Mouse (Mus musculus): ENCODE results near the gene Tgfb1i1. TPM values are rescaled to one million over a fixed set of nuclear protein-coding genes. Genes with fewer than 3 reads are reported as not detected.

Tgfb1i1 gene
- polyA plus RNA-seq, 1 experiment from 2014 or later = 14.3 TPM

GRCm38 (mm10) chr7:128282532-128283244 is 36.1 kb downstream of the Tgfb1i1 start:
- H3K4me1 ChIP-seq (ENCODE audit: control insufficient read depth, insufficient read depth, low read length) = peaks cover 6% of the 10 kb centered on the region; the same call in 1 of the 2 replicates
- DNase-seq (ENCODE audit: low spot score) (no peak), ATAC-seq (ENCODE audit: insufficient number of reproducible peaks, low FRiP score, low TSS enrichment, low read depth) (no peak)
- H3K9me3 ChIP-seq (ENCODE audit: control insufficient read depth, low read length) = no peaks in the 10 kb centered on the region
- no peak overlapping the region for H3K4me2 ChIP-seq (ENCODE audit: low read depth, severe bottlenecking)
- no peaks in the 10 kb centered on the region for H3K27me3 ChIP-seq (ENCODE audit: control insufficient read depth, insufficient read depth, low read length)
- H3K9ac ChIP-seq (ENCODE audit: low read length) = no peak overlapping the region
- H3K4me3 ChIP-seq (ENCODE audit: low read depth, low read length) = no peak overlapping the region
- peaks cover under 1% of the 10 kb centered on the region; the same call in 1 of the 2 replicates for H3K36me3 ChIP-seq (ENCODE audit: control insufficient read depth, insufficient read depth, low read length)
- 14% methylated on average over 7 of the region's 7 CpGs for WGBS
- H3K27ac ChIP-seq (replicated peaks; ENCODE audit: low read depth, low read length) = no peak overlapping the region; the same call in 1 of the 2 replicates

DNA sequence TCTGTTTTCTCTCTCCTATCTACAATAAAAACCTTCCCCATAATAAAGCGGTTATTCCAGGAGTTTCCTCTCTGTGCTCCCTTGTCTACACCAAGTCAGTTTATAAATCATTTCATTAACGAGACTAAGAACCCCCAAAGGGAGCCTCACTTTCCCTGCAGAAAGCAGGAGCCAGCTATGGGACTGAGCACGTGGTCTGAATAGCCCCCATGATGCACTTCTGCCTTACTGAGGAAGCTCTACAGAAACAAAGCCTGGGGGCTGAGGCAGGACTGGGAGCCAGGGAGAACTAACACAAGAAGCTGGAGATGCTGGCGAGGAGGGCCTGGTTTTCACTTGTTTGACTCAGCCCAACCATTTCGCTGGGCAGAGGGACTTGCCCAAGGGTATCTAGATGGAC is 37.4 kb downstream of the Tgfb1i1 start:
- H3K4me3 ChIP-seq (ENCODE audit: low read depth, low read length) = no peak overlapping the region
- DNase-seq (ENCODE audit: low spot score) (peak; percentile 41), ATAC-seq (ENCODE audit: insufficient number of reproducible peaks, low FRiP score, low TSS enrichment, low read depth) (no peak)
- H3K27ac ChIP-seq (replicated peaks; ENCODE audit: low read depth, low read length) = 0 out of 2 replicates have a peak overlapping the region, but pooled peaks have one; percentile 21
- no peaks in the 10 kb centered on the region for H3K27me3 ChIP-seq (ENCODE audit: control insufficient read depth, insufficient read depth, low read length)
- 47% methylated on average over 5 of the region's 5 CpGs for WGBS
- peaks cover 6% of the 10 kb centered on the region; the same call in 1 of the 2 replicates for H3K4me1 ChIP-seq (ENCODE audit: control insufficient read depth, insufficient read depth, low read length)
- H3K4me2 ChIP-seq (ENCODE audit: low read depth, severe bottlenecking) = no peak overlapping the region
- H3K36me3 ChIP-seq (ENCODE audit: control insufficient read depth, insufficient read depth, low read length) = peaks cover 4% of the 10 kb centered on the region; the same call in 1 of the 2 replicates
- H3K9me3 ChIP-seq (ENCODE audit: control insufficient read depth, low read length) = no peaks in the 10 kb centered on the region
- H3K9ac ChIP-seq (ENCODE audit: low read length) = no peak overlapping the region

- Histone ChIP-seq H3K4me3 (ENCODE audit: low read depth, low read length) (no peak overlapping the region), H3K27ac (replicated peaks; ENCODE audit: low read depth, low read length) (no peak overlapping the region), H3K9ac (ENCODE audit: low read length) (no peak overlapping the region), H3K4me2 (ENCODE audit: low read depth, severe bottlenecking) (no peak overlapping the region), H3K4me1 (ENCODE audit: control insufficient read depth, insufficient read depth, low read length) (peaks cover 6% of the 10 kb centered on the region; the same call in 1 of the 2 replicates), H3K27me3 (ENCODE audit: control insufficient read depth, insufficient read depth, low read length) (no peaks in the 10 kb centered on the region), H3K36me3 (ENCODE audit: control insufficient read depth, insufficient read depth, low read length) (peaks cover 4% of the 10 kb centered on the region; the same call in 1 of the 2 replicates), H3K9me3 (ENCODE audit: control insufficient read depth, low read length) (no peaks in the 10 kb centered on the region)
- no peak for DNase-seq (ENCODE audit: low spot score)
- WGBS = 90% methylated on average over 8 of the region's 8 CpGs
- no peak for ATAC-seq (ENCODE audit: insufficient number of reproducible peaks, low FRiP score, low TSS enrichment, low read depth)
Observed at GRCm38 (mm10) chr7:128285060-128285459, 38.4 kb downstream of the Tgfb1i1 start.

GRCm38 (mm10) chr7:128288923-128289544 is 42.4 kb downstream of the Tgfb1i1 start:
- Histone ChIP-seq H3K9ac (ENCODE audit: low read length) (no peak overlapping the region), H3K36me3 (ENCODE audit: control insufficient read depth, insufficient read depth, low read length) (peaks cover 4% of the 10 kb centered on the region), H3K4me1 (ENCODE audit: control insufficient read depth, insufficient read depth, low read length) (no peaks in the 10 kb centered on the region), H3K4me3 (ENCODE audit: low read depth, low read length) (no peak overlapping the region), H3K27me3 (ENCODE audit: control insufficient read depth, insufficient read depth, low read length) (no peaks in the 10 kb centered on the region), H3K9me3 (ENCODE audit: control insufficient read depth, low read length) (no peaks in the 10 kb centered on the region), H3K27ac (replicated peaks; ENCODE audit: low read depth, low read length) (no peak overlapping the region), H3K4me2 (ENCODE audit: low read depth, severe bottlenecking) (no peak overlapping the region)
- peak; percentile 35 for DNase-seq (ENCODE audit: low spot score)
- 0 out of 2 replicates have a peak, but pooled peaks have one; percentile 21 for ATAC-seq (ENCODE audit: insufficient number of reproducible peaks, low FRiP score, low TSS enrichment, low read depth)
- 35% methylated on average over 9 of the region's 9 CpGs for WGBS

DNA sequence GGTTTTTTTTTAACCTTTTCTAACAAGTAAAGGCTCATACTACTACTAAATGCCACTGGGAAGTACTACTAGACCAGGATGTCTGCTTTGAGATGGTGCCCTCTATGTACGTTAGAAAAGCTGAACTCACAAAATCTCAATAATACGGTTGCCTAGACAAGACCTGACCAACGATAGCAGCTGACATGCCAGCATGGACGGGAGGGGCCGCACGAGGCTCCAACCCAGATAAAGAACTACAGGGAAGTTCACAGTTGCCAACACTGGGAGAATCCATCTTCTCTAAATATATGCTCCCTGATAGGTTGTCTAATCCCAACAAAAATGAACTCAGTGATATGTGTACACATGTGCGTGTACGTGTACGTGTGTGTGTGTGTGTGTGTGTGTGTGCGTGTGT is 48.2 kb downstream of the Tgfb1i1 start:
- ATAC-seq (ENCODE audit: insufficient number of reproducible peaks, low FRiP score, low TSS enrichment, low read depth) = no peak
- H3K4me3 ChIP-seq (ENCODE audit: low read depth, low read length) = no peak overlapping the region

DNA sequence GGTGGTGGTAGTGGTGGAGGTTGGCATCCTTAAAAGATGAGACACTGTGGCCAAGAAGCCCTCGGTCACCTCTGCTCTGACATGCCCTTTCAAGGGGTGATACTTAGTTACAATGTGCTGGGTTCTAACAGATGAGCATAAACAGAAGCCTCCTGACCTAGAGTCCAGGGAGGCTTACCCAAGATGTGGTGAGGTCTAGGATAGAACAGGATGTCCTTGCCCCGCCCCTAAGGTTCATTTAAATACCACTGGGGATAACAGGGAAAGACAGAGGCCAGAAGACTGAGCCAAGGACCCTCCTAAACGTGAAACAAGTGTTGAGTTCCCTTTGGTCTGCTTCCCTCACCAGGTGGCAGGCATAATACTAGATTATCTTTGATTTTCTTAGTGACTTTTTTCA is 49.9 kb downstream of the Tgfb1i1 start:
- Histone ChIP-seq H3K4me1 (ENCODE audit: control insufficient read depth, insufficient read depth, low read length) (peaks cover 2% of the 10 kb centered on the region; the same call in 1 of the 2 replicates), H3K36me3 (ENCODE audit: control insufficient read depth, insufficient read depth, low read length) (no peaks in the 10 kb centered on the region; the same call in 1 of the 2 replicates), H3K4me3 (ENCODE audit: low read depth, low read length) (no peak overlapping the region), H3K27ac (replicated peaks; ENCODE audit: low read depth, low read length) (no peak overlapping the region), H3K9me3 (ENCODE audit: control insufficient read depth, low read length) (no peaks in the 10 kb centered on the region), H3K9ac (ENCODE audit: low read length) (no peak overlapping the region), H3K4me2 (ENCODE audit: low read depth, severe bottlenecking) (no peak overlapping the region), H3K27me3 (ENCODE audit: control insufficient read depth, insufficient read depth, low read length) (no peaks in the 10 kb centered on the region)
- DNase-seq (ENCODE audit: low spot score) = no peak
- no peak for ATAC-seq (ENCODE audit: insufficient number of reproducible peaks, low FRiP score, low TSS enrichment, low read depth)
- WGBS = 59% methylated on average over 3 of the region's 3 CpGs

More for the DNA sequence above, 48.2 kb downstream of the Tgfb1i1 start:
- Histone ChIP-seq H3K27ac (replicated peaks; ENCODE audit: low read depth, low read length) (no peak overlapping the region), H3K4me1 (ENCODE audit: control insufficient read depth, insufficient read depth, low read length) (peaks cover 2% of the 10 kb centered on the region; the same call in 1 of the 2 replicates), H3K36me3 (ENCODE audit: control insufficient read depth, insufficient read depth, low read length) (no peaks in the 10 kb centered on the region; the same call in 1 of the 2 replicates), H3K9ac (ENCODE audit: low read length) (no peak overlapping the region), H3K27me3 (ENCODE audit: control insufficient read depth, insufficient read depth, low read length) (no peaks in the 10 kb centered on the region), H3K9me3 (ENCODE audit: control insufficient read depth, low read length) (no peaks in the 10 kb centered on the region), H3K4me2 (ENCODE audit: low read depth, severe bottlenecking) (no peak overlapping the region)
- 92% methylated on average over 10 of the region's 10 CpGs for WGBS
- no peak for DNase-seq (ENCODE audit: low spot score)

DNA sequence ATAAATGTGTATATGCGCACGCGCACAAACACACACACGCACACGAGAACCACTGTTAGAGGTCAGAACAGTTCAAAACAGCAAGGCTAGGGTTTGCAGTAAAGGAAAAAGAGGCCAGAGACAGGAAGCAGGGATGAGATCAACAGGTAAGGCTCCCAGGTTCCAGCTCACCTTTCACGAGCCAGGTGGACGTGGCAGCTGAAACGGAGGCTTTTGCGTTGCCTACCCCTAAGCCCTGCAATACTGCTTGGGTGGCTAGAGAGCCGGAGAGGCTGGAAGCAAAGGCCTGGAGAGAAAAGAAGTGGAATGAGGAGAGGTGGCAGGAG is 50.6 kb downstream of the Tgfb1i1 start:
- WGBS = 36% methylated on average over 10 of the region's 10 CpGs
- no peaks in the 10 kb centered on the region for H3K9me3 ChIP-seq (ENCODE audit: control insufficient read depth, low read length)
- no peaks in the 10 kb centered on the region for H3K27me3 ChIP-seq (ENCODE audit: control insufficient read depth, insufficient read depth, low read length)
- H3K9ac ChIP-seq (ENCODE audit: low read length) = peak overlapping the region; percentile 92
- peak overlapping the region; percentile 87 for H3K4me2 ChIP-seq (ENCODE audit: low read depth, severe bottlenecking)
- peak overlapping the region; percentile 93 for H3K4me3 ChIP-seq (ENCODE audit: low read depth, low read length)
- DNase-seq (ENCODE audit: low spot score) (peak; percentile 41), ATAC-seq (ENCODE audit: insufficient number of reproducible peaks, low FRiP score, low TSS enrichment, low read depth) (no peak)
- peak overlapping the region; percentile 68; the same call in 1 of the 2 replicates for H3K27ac ChIP-seq (replicated peaks; ENCODE audit: low read depth, low read length)
- peaks cover 2% of the 10 kb centered on the region; the same call in 1 of the 2 replicates for H3K4me1 ChIP-seq (ENCODE audit: control insufficient read depth, insufficient read depth, low read length)
- no peaks in the 10 kb centered on the region; the same call in 1 of the 2 replicates for H3K36me3 ChIP-seq (ENCODE audit: control insufficient read depth, insufficient read depth, low read length)

- Histone ChIP-seq H3K4me3 (ENCODE audit: low read depth, low read length) (peak within 1 kb of the TSS; percentile 93), H3K9me3 (ENCODE audit: control insufficient read depth, low read length) (no peaks in the 10 kb centered on the region), H3K36me3 (ENCODE audit: control insufficient read depth, insufficient read depth, low read length) (no peaks in the 10 kb centered on the region; the same call in 1 of the 2 replicates), H3K27ac (replicated peaks; ENCODE audit: low read depth, low read length) (peak within 1 kb of the TSS; percentile 68), H3K9ac (ENCODE audit: low read length) (peak within 1 kb of the TSS; percentile 92), H3K4me2 (ENCODE audit: low read depth, severe bottlenecking) (peak within 1 kb of the TSS; percentile 87), H3K4me1 (ENCODE audit: control insufficient read depth, insufficient read depth, low read length) (peaks cover 2% of the 10 kb centered on the region; the same call in 1 of the 2 replicates), H3K27me3 (ENCODE audit: control insufficient read depth, insufficient read depth, low read length) (no peaks in the 10 kb centered on the region)
- peak; percentile 82 for DNase-seq (ENCODE audit: low spot score)
- peak; percentile 53; the same call in 1 of the 2 replicates for ATAC-seq (ENCODE audit: insufficient number of reproducible peaks, low FRiP score, low TSS enrichment, low read depth)
- WGBS = 2% methylated on average over 47 of the region's 47 CpGs
Observed at GRCm38 (mm10) chr7:128297617-128298480, 51.2 kb downstream of the Tgfb1i1 start, which contains the start of gene BC017158. TSS of gene BC017158 (minus strand) at chr7:128298170.

Data from limb, embryonic 11.5 days (tissue).